Comparison of ENCODE assay signal across 12 mouse cellular contexts in genomic region chr2:101732777-101733210, GRCm38 (mm10). TPM values are rescaled to one million over a fixed set of nuclear protein-coding genes. Genes with fewer than 3 reads are reported as not detected.
DNase-seq lines count a peak whose midpoint lies in the region; ATAC-seq and TF ChIP-seq lines count a peak whose summit lies in the region.
"Had no signal": no experiment of that assay in that cellular context is flagged by ENCODE, and none has a peak within 500 bp of the region (broad histone marks: within the 10 kb centered on the region; RNA-seq: fewer than 3 reads in every experiment).

No protein-coding gene starts in this region.

- no peak for TF ChIP-seq EP300 in lung, postnatal 0 days (IDR thresholded peaks at IDR 0.05)
- no peak for TF ChIP-seq EP300 in liver, postnatal 0 days (IDR thresholded peaks at IDR 0.05; ENCODE audit: low read depth)

- no peak overlapping the region for H3K4me3 ChIP-seq in lung, postnatal 0 days (ENCODE audit: low read depth, low read length)
- peak overlapping the region; percentile 22; the same call in 1 of the 2 replicates for H3K4me3 ChIP-seq in liver, postnatal 0 days (ENCODE audit: low read depth, low read length)
- H3K4me3 ChIP-seq in midbrain, embryonic 11.5 days (ENCODE audit: low read depth, low read length), result no peak overlapping the region
- H3K4me3 ChIP-seq in hindbrain, embryonic 11.5 days (ENCODE audit: low read depth, low read length), result no peak overlapping the region
- H3K4me3 ChIP-seq: heart, embryonic 13.5 days had no signal

- H3K4me1 ChIP-seq in lung, postnatal 0 days (ENCODE audit: insufficient read depth, low read depth, low read length), result no peaks in the 10 kb centered on the region
- H3K4me1 ChIP-seq in liver, postnatal 0 days (ENCODE audit: insufficient read depth), result peaks cover 18% of the 10 kb centered on the region
- H3K4me1 ChIP-seq in midbrain, embryonic 11.5 days (ENCODE audit: control insufficient read depth, insufficient read depth, low read length), result no peaks in the 10 kb centered on the region
- no peaks in the 10 kb centered on the region for H3K4me1 ChIP-seq in hindbrain, embryonic 11.5 days (replicated peaks; ENCODE audit: control insufficient read depth, insufficient read depth, low read length)

- H3K27me3 ChIP-seq in lung, postnatal 0 days (replicated peaks; ENCODE audit: insufficient read depth, low read length), result no peaks in the 10 kb centered on the region
- H3K27me3 ChIP-seq in liver, postnatal 0 days (ENCODE audit: insufficient read depth, low read length), result no peaks in the 10 kb centered on the region
- H3K27me3 ChIP-seq in midbrain, embryonic 11.5 days (ENCODE audit: control insufficient read depth, insufficient read depth, low read length), result no peaks in the 10 kb centered on the region
- no peaks in the 10 kb centered on the region for H3K27me3 ChIP-seq in hindbrain, embryonic 11.5 days (ENCODE audit: control insufficient read depth, insufficient read depth, low read length)
- H3K27me3 ChIP-seq: heart, embryonic 13.5 days had no signal

- peak; percentile 18 for ATAC-seq in lung, postnatal 0 days
- peak; percentile 48 for ATAC-seq in liver, postnatal 0 days
- ATAC-seq in midbrain, embryonic 11.5 days (ENCODE audit: low FRiP score), result no peak
- ATAC-seq in hindbrain, embryonic 11.5 days (ENCODE audit: low FRiP score), result no peak

- WGBS in lung, postnatal 0 days, result 80% methylated on average over 10 of the region's 10 CpGs
- 43% methylated on average over 10 of the region's 10 CpGs for WGBS in liver, postnatal 0 days (ENCODE audit: insufficient replicate concordance)
- 96% methylated on average over 10 of the region's 10 CpGs for WGBS in midbrain, embryonic 11.5 days
- WGBS in hindbrain, embryonic 11.5 days, result 91% methylated on average over 10 of the region's 10 CpGs

- peak; percentile 65 for DNase-seq in lung, postnatal 0 days (ENCODE audit: low spot score)
- DNase-seq in lung, adult 18-20 months, result no peak
- peak; percentile 47 for DNase-seq in c-Kit-positive CD71-negative TER-119-negative erythroid progenitor cells, embryonic 14.5 days (ENCODE audit: low read depth)
- DNase-seq in liver, postnatal 0 days, result peak; percentile 41
- DNase-seq in spleen, postnatal 10 days (ENCODE audit: low spot score in 2 of 2), result peak; percentile 8 to 55
- DNase-seq in midbrain, embryonic 11.5 days (ENCODE audit: low spot score, missing footprints), result no peak
- no peak for DNase-seq in testis, postnatal 10 days (ENCODE audit: low spot score)
- DNase-seq in hindbrain, embryonic 11.5 days (ENCODE audit: low spot score), result no peak
- DNase-seq: cerebellum, adult 2 months; lung, embryonic 14.5 days had no signal

- H3K36me3 ChIP-seq in lung, postnatal 0 days (ENCODE audit: insufficient read depth, low read length), result no peaks in the 10 kb centered on the region
- 0 out of 2 replicates have a peak, but pooled peaks cover 3% of the 10 kb centered on the region for H3K36me3 ChIP-seq in liver, postnatal 0 days (replicated peaks; ENCODE audit: insufficient read depth, low read length)
- H3K36me3 ChIP-seq in midbrain, embryonic 11.5 days (ENCODE audit: control insufficient read depth, insufficient read depth, low read length), result peaks cover 6% of the 10 kb centered on the region
- no peaks in the 10 kb centered on the region for H3K36me3 ChIP-seq in hindbrain, embryonic 11.5 days (ENCODE audit: control insufficient read depth, insufficient read depth, low read length)

- no peak overlapping the region for H3K4me2 ChIP-seq in lung, postnatal 0 days (replicated peaks; ENCODE audit: low read depth, low read length)
- H3K4me2 ChIP-seq in liver, postnatal 0 days (ENCODE audit: low read depth, low read length), result peak overlapping the region; percentile 54
- H3K4me2 ChIP-seq in midbrain, embryonic 11.5 days, result no peak overlapping the region
- no peak overlapping the region for H3K4me2 ChIP-seq in hindbrain, embryonic 11.5 days (replicated peaks; ENCODE audit: low read depth, low read length)
- H3K4me2 ChIP-seq: heart, embryonic 13.5 days; lung, embryonic 14.5 days had no signal

- TF ChIP-seq CTCF in lung, postnatal 0 days (IDR thresholded peaks at IDR 0.05), result no peak
- no peak for TF ChIP-seq CTCF in liver, postnatal 0 days (IDR thresholded peaks at IDR 0.05; ENCODE audit: low read depth)

- H3K9ac ChIP-seq in lung, postnatal 0 days (replicated peaks; ENCODE audit: low read depth), result no peak overlapping the region
- no peak overlapping the region for H3K9ac ChIP-seq in liver, postnatal 0 days (replicated peaks)
- no peak overlapping the region for H3K9ac ChIP-seq in midbrain, embryonic 11.5 days (ENCODE audit: low read length)
- H3K9ac ChIP-seq in hindbrain, embryonic 11.5 days (ENCODE audit: low read depth, low read length), result no peak overlapping the region
- H3K9ac ChIP-seq: heart, embryonic 13.5 days; lung, embryonic 14.5 days had no signal

- no peaks in the 10 kb centered on the region for H3K9me3 ChIP-seq in lung, postnatal 0 days (ENCODE audit: low read length)
- H3K9me3 ChIP-seq in liver, postnatal 0 days (ENCODE audit: low read length), result no peaks in the 10 kb centered on the region
- H3K9me3 ChIP-seq in midbrain, embryonic 11.5 days (ENCODE audit: control insufficient read depth, low read length), result no peaks in the 10 kb centered on the region
- no peaks in the 10 kb centered on the region for H3K9me3 ChIP-seq in hindbrain, embryonic 11.5 days (ENCODE audit: control insufficient read depth, low read length)
- H3K9me3 ChIP-seq: heart, embryonic 13.5 days had no signal

- no peak overlapping the region for H3K27ac ChIP-seq in lung, postnatal 0 days (ENCODE audit: low read length)
- peak overlapping the region; percentile 48 for H3K27ac ChIP-seq in liver, postnatal 0 days (ENCODE audit: low read depth)
- H3K27ac ChIP-seq in midbrain, embryonic 11.5 days (ENCODE audit: low read depth, low read length), result no peak overlapping the region
- no peak overlapping the region for H3K27ac ChIP-seq in hindbrain, embryonic 11.5 days (ENCODE audit: low read depth, low read length)
- H3K27ac ChIP-seq: heart, embryonic 13.5 days; stomach, postnatal 0 days had no signal

RNA-seq across cellular contexts. Expression of gene Traf6, which starts 54.6 kb away (rescaled TPM):
- polyA plus RNA-seq in lung, postnatal 0 days (2015; fragmentation: Nextera tagmentation; extraction: Ambion mirVana), result 5.4 and 6.2 TPM in 2 replicates
- 2.7 and 2.8 TPM in 2 replicates for polyA plus RNA-seq in liver, postnatal 0 days (2015; fragmentation: Nextera tagmentation; extraction: Ambion mirVana)
- polyA plus RNA-seq in midbrain, embryonic 11.5 days (2014; fragmentation: Nextera tagmentation; extraction: Ambion mirVana), result 23.9 and 24.6 TPM in 2 replicates
- polyA plus RNA-seq in hindbrain, embryonic 11.5 days (2014; fragmentation: Nextera tagmentation; extraction: Ambion mirVana), result 16.5 and 19.2 TPM in 2 replicates

Comparison
In these comparisons a context has a peak if more than half of its experiments do, and no peak if none do; other contexts are left out.
1. DNase-seq: peak in lung, postnatal 0 days (single experiment), c-Kit-positive CD71-negative TER-119-negative erythroid progenitor cells, embryonic 14.5 days (single experiment), liver, postnatal 0 days (single experiment) and spleen, postnatal 10 days (2 of 2); none in lung, adult 18-20 months (0 of 2), midbrain, embryonic 11.5 days (single experiment), testis, postnatal 10 days (single experiment) and hindbrain, embryonic 11.5 days (single experiment).
2. ATAC-seq: peak in lung, postnatal 0 days (single experiment) and liver, postnatal 0 days (single experiment); none in midbrain, embryonic 11.5 days (single experiment) and hindbrain, embryonic 11.5 days (single experiment).